Mouse (Mus musculus) T-helper 17 cell (primary cell): Measurements from ENCODE around the gene Arhgap23.

Experiments used
- in situ Hi-C, 2 experiments: fragments of 300-600 bp; cut with MboI, MseI; formaldehyde crosslinking; loops; 1 replicate in 1 of 2; 2 replicates in 1 of 2; pipeline ENCODE4 v1.15.1; 2025; ENCODE audit warnings: high pct_unique_total_duplicates in 2 of 2

The Arhgap23 gene

DNA sequence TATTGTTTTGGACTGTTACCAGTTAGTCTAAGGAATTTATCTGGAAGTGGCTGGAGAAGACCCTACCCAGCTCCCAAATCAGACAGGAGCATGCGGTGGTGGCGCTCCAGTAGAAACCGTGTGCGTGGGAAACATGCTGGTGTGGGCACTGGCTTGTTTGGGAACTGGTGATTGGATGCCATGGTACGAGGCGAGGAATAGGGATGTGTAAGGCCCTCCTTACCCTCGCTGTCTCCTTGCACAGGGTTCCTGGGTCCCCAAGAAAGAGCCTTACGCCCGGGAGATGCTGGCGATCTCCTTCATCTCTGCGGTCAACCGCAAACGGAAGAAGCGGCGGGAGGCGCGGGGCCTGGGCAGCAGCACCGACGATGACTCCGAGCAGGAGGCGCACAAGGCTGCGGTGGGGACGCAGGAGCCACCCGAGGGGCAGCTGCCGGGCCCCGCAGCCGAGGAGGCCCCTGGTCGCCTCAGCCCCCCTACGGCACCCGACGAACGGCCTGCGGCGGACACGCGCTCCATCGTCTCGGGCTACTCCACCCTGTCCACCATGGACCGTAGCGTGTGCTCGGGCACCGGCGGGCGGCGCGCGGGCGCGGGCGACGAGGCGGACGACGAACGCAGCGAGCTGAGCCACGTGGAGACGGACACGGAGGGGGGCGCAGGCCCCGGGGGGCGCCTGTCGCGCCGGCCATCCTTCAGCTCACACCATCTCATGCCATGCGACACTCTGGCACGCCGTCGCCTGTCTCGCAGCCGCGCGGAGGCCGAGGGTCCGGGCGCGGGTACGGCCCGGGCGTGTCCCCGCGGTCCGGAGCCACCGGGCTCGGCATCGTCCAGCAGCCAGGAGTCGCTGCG is 84.8 kb downstream of the Arhgap23 start, which contains the start of gene 4933428G20Rik:
Gene 4933428G20Rik, minus strand, starts transcription at position 476 of the 855 bp plus-strand sequence.
- in situ Hi-C loops: loop anchor here in 1 of 2 experiments (5.0 kb wide), 1 partner anchor 77 kb away; the partner anchor contains the start of gene Srcin1

DNA sequence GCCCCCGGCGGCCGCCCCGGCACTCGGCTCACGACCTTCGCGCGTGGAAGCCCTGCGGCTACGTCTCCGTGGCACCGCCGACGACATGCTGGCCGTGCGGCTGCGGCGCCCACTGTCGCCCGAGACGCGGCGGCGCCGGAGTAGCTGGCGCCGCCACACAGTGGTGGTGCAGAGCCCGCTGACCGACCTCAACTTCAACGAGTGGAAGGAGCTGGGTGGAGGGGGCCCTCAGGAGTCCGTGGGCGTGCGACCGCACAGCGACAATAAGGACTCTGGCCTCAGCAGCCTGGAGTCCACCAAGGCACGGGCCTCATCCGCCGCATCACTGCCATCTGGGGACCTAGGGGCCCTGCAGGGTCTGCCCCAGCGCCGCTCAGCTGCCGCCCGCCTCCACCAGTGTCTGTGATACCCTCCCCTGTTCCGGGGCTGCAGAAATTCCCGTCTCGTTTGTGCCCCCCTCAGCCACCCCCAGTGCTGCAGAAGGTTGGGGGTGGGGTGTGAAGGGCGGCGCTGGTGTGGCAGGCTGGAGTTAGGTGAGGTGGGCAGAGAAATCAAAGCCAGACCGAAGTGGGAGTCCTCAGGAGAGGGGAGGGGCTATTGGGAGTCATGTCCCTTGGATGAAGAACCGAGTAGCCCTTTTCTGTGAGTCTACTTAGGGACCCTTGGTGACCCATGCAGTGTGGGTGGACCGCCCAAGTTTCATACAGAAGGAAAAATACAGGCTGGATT is 85.6 kb downstream of the Arhgap23 start:
- in situ Hi-C loops: no loop called here

DNA sequence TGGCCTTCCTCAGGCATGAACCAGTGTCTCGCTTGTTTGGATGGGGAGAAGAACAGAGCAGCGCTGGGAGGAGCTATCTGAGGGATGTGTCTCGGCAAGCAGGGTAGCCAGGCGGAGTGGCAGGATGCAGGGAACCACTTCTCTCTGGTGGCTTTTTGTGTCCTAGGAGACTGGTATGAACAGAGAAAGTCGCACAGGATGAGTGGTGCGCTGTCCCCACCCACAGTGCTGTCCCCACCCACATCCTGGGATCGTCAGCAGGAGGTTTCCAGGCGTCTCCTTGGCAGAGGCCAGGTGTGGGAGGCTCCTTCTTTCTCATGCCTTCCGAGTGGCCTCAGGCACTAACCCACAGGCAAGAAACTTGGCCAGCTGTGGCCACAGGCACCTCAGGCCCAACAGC is 87.0 kb downstream of the Arhgap23 start:
- in situ Hi-C loops: no loop called here

DNA sequence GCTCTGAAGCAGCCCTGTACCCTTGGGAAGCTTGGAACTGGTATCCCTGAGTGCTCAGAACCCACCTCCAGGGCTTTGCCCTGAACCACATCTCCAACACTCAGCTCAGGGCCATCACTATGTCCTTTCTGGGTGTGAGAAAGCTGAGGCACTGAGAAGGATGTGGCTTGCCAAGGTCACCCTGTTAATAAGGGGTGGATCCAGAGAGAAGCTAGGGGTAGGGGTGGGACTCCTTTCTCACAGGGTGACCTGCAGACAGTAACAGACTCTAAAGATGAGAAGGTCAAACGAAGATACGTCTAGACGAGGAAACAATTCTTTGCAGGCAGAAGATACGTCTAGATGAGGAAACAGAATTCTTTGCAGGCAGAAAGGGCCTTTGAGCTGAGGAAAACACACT is 87.5 kb downstream of the Arhgap23 start:
- in situ Hi-C loops: no loop called here

DNA sequence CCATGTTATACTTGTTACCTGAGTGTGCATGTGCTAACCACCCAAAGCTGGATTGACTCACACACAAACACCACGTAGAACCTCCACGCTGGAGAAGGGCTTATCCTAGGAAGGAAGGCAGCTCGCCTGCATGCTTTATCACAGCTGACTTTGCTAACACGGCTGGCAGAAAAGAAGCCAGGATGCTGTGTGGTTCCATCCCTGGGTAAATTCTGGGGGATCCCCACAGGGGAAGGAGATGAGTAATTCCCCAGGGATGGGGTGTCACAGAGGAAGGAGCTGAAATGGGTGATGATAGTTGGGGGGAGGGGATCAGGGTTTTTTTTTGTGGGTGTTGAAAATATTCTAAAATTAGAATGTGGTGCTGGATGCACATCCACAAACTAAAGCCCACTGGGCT is 90.5 kb downstream of the Arhgap23 start:
- in situ Hi-C loops: no loop called here

DNA sequence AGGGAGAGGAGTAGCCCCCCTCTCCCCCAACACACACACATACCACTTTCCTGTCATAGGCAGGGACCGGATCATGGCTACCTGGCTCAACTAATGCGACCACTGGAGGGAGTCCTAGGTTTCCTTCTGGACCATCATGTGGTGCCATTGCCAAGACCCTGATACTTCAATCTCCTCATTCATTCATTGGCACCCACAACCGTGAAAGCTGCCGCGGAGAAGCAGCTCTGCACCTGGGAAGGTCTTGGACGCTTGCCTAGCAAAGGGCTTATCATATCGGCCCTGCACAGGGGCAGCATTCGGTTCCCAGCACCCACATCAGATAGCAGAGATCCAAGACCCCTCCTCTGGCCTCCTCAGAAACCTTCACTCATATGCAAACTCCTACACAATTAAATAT is 91.0 kb downstream of the Arhgap23 start:
- in situ Hi-C loops: no loop called here

DNA sequence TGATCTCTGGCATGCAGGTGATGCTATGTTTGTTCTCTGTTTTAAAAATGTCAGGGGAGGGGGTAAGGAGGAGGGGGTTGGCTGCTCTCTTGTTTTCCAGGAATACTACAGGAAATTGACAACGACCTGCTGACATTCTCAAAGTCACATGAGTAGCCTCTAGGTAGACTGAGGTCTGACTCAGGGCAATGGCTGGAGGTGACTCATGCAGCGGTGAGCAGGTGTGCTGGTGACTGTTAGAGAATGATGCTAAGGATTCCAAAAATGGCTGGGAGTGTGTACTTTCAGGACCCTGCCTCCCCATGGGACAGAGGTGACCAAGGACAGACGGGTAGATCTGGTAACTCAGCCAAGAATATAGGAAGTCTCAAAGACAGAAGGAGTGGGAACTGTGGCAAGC is 92.9 kb downstream of the Arhgap23 start:
- in situ Hi-C loops: no loop called here

DNA sequence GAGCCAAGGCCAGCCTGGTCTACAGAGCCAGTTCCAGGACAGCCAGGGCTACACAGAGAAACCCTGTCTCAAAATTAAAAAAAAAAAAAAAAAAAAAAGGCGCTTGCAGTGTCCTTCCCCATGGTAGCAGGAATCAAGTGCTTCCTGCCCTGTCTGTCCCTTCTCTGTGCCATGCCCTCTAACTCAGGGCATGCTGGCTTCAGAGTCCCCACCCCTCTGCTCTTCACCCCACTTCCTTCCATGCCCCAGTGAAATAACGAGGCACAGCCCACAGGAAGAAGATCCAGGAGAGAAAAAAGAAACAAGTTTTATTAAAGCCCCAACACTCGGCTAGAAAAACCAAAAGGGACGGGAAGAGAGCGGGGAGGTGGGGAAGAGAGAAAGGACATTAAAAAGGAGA is 93.7 kb downstream of the Arhgap23 start:
- in situ Hi-C loops: no loop called here

DNA sequence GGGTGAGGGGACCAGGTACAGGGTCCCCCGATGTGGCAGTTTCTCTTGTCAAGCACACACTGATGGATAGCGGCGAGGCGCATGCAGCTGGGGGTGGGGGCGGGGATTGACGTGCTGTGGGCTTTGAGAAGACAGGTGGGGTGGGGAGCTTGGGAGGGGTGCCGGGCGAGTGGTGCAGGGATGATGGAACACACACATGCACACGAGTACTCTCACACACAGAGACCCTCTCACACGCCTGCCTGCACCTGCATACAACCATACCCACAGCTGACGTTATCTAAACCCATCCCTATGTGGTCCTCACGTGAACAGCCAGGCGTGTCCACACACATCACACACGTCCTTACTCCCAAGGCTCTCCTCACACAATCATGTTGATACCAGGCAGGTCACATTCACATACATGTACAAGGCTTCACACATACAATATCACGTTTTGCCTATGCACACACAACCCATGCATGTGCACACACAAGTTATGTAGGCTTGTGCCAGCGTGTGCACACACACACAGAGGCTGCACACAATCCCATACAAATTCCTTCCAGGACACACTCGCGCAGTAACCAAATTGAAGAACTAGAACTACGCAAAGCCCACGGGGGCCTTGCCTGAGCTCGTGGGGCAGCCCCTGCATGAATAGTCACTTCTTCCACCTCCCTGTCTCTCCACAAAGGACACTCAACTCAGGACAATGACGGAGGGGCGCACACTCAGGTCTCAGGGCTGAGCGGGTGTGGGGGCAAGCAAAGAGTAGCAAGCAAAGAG is 94.6 kb downstream of the Arhgap23 start:
- in situ Hi-C loops: no loop called here

DNA sequence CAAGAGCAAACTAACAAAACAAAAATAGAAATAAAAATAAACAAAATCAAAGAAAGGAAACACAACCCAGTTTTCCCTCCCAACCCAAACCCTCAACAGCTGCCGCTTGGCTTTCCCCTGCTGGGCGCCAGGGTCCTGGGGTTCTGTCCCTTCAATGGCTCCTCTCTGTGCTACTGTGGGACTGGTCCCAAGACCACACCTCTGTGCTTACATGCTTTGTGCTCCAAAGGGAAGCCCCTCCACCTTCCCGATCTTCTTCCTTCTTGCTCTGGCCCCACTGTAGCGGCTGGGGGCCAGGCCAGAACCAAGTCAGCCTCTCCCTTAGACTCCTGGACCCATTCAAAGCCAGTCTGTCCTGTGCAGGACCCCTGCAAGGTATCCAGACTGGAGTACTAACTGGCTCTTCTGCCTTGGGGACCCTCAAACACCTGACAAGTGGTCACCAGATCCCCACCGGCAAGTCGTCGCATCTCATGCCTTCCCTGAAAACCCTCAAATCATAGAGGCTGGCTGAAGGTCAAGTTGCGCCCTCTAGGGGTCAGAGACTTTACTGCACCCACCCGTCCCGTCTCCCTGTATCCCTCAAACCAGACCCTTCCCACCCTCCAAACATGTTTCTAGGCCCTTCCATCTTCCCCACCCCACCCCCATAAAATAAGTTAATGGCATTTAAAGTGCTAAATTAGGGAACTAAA is 95.8 kb downstream of the Arhgap23 start:
- in situ Hi-C loops: no loop called here

DNA sequence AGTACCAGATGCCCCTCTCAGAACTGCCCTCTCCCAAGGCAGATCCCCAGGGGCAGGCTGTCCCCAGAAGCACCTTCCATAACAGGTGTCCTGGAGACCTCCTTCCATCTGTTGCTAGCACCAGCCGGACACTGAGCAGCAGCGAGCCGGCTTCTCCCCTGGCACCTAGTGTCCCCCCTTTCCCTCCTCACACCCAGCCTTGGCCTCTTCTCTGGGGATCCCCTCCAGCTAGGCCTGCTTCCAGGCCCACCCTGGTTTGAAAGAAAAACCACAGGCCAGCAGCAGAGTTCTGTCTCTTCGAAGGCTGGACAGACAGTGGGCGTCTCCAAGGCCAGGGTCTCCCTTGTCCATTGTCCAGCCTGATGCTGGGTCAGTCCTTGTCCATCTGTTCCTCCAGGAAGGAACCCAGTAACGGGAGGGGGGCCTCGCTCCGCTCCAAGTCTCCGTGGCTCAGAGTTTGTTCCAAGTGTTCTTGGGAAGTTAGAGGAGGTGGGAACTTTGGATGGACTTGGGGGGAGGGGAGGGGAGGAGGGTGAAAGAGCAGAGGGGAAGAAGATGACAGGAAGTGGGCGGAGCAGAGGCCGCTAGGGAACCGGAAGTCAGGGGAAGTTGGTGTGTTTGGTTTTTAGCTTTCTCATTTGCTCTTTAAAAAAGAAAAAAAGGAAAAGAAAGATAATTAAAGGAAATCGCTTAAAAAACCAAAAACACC is 96.5 kb downstream of the Arhgap23 start:
- in situ Hi-C loops: no loop called here

DNA sequence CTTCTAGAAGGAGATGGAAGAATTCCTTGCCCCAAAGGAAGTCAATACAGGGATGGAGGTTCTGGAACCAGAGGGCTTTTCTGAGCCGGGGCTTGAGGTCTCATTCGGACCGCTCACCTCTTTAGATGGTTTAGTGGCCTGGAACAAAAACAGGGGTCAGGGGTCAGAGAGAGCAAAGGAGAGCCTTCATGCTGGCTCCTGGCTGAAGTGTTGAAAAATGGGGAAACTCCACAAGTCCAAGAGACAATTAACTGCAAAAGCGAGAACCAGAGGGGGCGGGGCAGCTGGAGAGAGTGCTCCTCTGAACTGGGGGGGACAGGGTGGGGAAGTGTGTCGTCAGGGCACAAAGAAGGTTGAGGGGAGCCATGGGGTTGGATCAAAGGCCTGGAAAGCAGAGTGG is 97.2 kb downstream of the Arhgap23 start:
- in situ Hi-C loops: no loop called here

DNA sequence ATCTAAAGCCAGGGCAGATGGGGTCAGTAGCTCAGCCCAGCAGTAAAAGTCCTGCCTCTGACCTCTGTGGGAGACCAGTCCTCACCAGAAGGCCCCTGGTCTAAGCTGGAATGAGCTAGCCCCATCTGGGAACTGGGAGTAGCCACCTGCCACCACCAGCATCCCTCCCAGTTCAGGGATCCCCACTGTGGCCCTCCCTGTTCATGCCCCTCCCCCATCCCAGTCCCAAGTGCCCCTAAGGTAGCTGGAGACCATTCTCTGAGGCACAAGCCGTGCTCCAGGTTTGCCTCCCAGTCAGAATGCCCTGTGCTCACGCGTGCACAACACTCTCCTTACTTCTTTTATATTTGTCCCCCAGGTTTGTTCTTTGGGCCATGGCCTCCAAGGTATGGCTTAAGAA is 97.7 kb downstream of the Arhgap23 start:
- in situ Hi-C loops: no loop called here

DNA sequence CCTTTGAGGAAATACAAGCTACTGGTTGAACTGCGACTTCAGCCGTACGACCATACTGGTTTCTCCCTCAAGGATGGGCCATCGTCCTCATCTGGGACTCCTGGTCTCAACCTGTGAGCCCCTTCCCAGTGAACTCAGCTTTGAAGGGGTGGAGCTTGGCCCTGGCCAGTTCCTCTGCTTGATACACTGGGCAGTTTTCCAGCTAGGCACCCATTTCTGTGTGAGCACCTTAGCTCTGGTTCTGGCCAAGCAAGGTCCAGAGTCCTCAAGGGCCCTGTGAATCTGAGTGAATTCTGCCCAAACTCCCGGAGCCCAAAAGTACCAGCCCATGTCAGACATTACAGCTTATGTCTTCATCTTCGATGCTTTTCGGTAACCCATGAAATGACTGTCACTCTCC is 105.2 kb downstream of the Arhgap23 start:
- in situ Hi-C loops: no loop called here

DNA sequence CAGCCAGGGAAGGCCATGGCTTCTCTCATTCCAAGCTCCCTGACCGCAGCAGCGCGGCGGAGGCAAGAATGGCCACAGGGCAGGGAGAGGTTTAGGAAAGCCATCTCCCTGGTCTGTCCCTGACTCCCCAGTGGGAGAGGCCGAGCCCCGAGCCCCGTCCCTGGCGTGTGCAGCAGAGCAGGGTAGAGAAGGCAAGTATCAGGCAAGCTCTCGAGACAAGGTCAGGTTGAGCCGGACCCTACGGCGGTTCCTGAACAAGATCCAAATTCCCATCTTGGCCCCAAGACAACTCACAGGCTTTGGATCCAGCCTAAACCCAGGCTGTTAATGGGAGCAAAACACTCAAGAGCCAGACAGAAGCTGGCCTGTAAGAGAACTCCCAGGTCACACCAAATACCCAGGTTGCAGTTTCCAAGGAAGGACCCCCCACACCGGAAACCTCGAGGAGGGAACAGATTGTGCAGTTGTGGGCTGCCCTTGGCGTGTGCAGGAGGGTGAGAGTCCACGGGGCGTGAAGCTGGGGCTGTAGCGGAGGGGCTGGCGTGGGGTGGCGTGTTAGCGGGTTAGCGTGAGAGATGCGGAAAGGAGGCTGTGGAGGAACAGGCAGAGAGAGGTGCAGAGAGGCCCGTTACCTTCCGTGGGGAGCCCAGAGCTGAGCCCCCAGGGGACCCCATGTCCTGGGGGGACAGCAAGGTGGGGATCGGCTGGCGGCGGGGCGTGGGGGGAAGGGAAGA is 106.6 kb downstream of the Arhgap23 start:
- in situ Hi-C loops: no loop called here

DNA sequence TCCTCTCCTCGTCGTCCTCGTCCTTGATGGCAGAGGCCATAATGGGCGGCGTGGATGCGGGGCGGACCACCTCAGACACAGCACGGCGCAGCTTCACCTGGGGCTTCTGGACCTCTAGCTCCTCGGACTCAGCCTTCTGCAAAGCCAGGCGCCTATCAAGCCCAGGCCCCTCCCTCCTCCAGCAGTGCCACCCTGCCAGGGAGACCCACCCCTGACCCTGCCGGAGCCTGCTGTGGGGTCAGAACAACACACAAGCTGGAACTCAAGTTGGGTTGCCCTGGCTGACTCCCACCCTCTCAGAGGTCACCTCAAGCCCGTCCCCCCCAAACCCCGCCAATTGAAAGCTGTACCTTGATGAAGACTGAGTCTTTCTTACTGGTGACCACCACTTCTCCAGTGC is 107.8 kb downstream of the Arhgap23 start:
- in situ Hi-C loops: no loop called here

DNA sequence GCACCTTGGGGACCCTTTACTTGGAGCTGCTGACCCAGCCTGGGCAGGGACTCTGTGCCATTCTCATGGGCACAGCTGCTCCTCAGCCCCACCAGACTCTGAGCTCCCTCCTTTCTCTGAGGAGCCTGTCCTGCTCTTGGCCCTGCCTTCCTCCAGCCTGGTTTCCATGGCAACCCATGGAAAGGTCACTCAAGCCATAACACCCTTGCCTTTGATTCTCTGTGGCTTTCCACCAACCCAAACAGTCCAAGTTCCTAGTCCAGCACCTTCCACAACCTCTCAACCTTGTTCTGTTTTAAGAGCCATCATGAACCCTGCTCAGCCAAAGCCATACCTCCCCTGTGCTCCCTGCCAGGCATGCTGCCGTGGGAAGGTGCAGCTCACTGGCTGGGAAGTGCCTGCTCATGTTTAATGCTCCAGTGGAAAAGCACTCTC is 108.5 kb downstream of the Arhgap23 start:
- in situ Hi-C loops: no loop called here

DNA sequence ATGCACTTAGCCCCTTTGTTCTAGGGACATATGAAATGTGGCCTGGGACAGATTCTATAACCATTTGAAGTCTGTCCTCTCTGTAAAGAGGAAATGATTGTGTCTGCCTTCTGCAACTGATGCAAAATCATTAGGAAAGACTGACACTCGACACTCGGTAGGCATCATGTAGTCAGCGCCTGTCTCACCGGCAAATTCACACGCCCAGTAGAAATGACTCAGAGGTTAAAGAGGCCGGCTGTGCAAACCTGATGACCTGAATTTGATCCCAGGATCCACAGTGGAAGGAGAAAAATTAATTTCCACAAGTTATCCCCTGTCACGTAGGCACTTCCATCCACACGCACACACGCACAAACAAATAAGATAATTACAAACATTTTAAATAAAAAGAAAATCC is 109.0 kb downstream of the Arhgap23 start:
- in situ Hi-C loops: no loop called here

DNA sequence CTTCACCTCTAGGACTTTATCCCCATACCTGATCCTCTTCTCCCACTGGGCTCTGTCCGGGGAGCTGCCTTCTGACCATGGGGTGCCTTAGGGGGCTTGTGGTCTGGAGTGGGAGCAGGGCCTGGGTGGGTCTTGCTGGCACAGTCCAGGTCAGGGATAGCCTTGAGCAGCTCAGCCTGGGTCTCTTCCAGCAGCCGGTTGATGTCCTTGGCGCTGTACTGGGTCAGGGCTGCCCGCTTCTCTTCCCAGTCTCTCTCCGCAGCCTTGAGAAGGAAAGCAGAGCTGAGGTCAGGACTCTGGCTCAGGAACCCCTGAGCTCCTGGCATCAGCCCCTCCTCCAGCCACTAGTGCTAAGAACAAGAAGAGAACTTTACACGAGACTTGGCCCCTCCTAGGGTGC is 110.0 kb downstream of the Arhgap23 start:
- in situ Hi-C loops: no loop called here

DNA sequence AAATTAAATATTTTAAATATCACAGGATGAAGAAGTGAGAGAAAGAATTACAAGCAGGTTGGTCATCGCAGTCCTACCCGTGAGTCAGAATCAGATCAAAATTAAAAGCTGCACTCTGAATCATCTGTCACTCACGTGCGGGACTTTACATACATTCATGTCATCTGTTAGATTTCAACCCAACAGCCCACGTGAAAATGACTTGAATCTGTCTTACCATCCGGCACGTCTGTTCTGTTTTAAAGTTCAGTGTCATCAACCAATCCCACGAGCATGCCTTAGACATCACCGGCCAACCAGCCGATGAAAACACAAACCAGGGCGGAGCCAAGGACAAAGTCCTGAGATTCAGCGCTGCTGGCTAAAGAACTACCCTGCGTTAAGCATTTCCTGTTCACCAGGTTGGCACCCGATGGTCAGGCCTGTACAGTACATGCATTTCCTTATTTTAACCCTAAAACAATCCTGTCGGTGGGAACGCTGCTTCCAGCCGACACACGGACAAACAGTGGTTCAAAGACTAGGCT is 113.0 kb downstream of the Arhgap23 start:
- in situ Hi-C loops: no loop called here
